Mouse (Mus musculus): Measurements from ENCODE around the gene Rps10. TPM values are rescaled to one million over a fixed set of nuclear protein-coding genes. Genes with fewer than 3 reads are reported as not detected.

The Rps10 gene
- polyA plus RNA-seq, 1 experiment from 2014 or later, result 483 TPM

DNA sequence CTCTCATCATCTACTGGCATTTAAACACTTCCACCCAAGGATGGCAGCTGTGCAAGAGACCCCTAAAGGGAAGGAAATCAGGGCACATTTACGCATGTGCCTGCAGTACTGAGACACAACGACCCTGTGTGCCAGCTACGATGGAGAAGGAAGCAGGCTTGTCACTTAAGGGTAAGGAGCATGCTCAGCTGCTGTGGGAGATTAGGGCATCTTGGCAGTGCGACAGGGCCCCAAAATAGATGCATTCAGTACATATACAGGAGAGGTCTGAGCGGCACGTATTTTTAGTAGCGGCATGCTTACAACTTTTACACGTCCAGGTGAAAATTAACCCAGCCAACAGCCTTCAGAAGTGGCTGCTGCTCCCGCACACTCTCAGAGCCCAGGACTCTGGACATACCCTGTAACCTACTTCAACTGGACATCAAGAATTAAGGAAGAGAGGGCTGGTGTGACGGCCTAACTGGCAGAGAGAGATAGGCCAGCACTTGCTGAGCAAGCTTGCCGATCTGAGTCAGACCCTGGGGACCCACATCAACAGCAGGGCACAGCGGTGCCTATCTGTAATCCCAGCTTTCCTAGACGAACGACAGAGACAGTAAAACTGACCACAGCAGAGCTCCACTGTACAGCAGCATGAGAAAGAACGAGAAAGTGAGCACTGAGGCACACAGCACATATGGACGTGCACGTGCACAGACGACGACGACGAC, 32.8 kb downstream of the Rps10 start:
- Histone ChIP-seq H3K27ac (replicated peaks) (peak overlapping the region; percentile 38; the same call in 1 of the 2 replicates), H3K4me1 (peaks cover 67% of the 10 kb centered on the region)

DNA sequence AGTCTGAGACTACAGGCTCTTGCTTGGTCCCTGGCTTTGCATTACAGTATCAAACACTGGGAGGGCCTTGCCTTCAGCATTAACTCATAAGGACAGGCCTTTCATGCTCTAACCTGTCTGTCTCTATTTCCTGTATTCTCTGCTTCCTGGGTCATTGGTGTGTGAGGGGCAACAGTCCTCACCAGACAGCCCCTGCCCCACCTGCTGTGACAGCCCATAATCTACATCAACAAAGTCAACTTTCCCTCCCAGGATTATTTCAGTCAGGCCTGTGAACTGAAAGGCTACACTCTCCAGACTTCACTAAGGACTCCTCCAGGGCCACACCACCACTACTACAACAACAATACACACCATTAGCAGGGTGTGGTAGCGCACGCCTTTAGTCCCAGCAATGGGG, 33.4 kb downstream of the Rps10 start:
- Histone ChIP-seq H3K36me3 (peaks cover 2% of the 10 kb centered on the region; the same call in 1 of the 2 replicates), H3K9ac (replicated peaks) (no peak overlapping the region), H3K4me3 (replicated peaks) (no peak overlapping the region), H3K4me2 (no peak overlapping the region), H3K9me3 (replicated peaks) (no peaks in the 10 kb centered on the region), H3K4me1 (peaks cover 72% of the 10 kb centered on the region), H3K27me3 (replicated peaks) (no peaks in the 10 kb centered on the region), H3K27ac (replicated peaks) (peak overlapping the region; percentile 38; the same call in 1 of the 2 replicates)
- ATAC-seq (ENCODE audit: low FRiP score), result no peak
- WGBS, result 81% methylated on average over 2 of the region's 2 CpGs

More for the DNA sequence above, 32.8 kb downstream of the Rps10 start:
- H3K9ac ChIP-seq (replicated peaks), result no peak overlapping the region
- no peak for ATAC-seq (ENCODE audit: low FRiP score)
- H3K9me3 ChIP-seq (replicated peaks), result no peaks in the 10 kb centered on the region
- no peak overlapping the region for H3K4me2 ChIP-seq
- H3K27me3 ChIP-seq (replicated peaks), result no peaks in the 10 kb centered on the region
- peaks cover 4% of the 10 kb centered on the region; the same call in 1 of the 2 replicates for H3K36me3 ChIP-seq
- H3K4me3 ChIP-seq (replicated peaks), result no peak overlapping the region
- 58% methylated on average over 21 of the region's 21 CpGs for whole genome bisulfite sequencing

DNA sequence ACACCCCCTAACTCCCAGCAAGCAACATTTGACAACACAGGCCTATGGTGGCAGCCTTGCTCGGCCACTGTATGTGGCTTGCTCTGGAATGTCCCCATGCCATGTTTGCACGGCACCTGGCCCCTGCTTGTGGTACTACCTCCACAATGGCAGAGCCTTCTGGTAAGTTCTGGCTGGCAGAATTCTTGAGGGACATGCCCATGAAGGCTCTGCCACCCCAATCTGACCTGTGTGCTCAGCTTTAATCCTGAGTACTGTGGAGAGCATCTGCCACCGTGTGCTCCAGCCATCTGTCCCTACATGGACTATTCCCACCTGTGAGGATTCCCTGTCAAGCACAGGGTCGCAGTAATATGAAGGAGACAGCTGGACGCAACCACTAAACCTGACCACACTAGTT, 35.6 kb downstream of the Rps10 start:
- H3K4me1 ChIP-seq, result peaks cover 76% of the 10 kb centered on the region
- H3K27ac ChIP-seq (replicated peaks), result no peak overlapping the region
- H3K4me2 ChIP-seq, result no peak overlapping the region
- H3K27me3 ChIP-seq (replicated peaks), result no peaks in the 10 kb centered on the region
- H3K9me3 ChIP-seq (replicated peaks), result no peaks in the 10 kb centered on the region
- no peak overlapping the region for H3K9ac ChIP-seq (replicated peaks)
- 63% methylated on average over 5 of the region's 5 CpGs for WGBS
- no peak overlapping the region for H3K4me3 ChIP-seq (replicated peaks)
- peaks cover 12% of the 10 kb centered on the region for H3K36me3 ChIP-seq
- ATAC-seq (ENCODE audit: low FRiP score), result no peak

DNA sequence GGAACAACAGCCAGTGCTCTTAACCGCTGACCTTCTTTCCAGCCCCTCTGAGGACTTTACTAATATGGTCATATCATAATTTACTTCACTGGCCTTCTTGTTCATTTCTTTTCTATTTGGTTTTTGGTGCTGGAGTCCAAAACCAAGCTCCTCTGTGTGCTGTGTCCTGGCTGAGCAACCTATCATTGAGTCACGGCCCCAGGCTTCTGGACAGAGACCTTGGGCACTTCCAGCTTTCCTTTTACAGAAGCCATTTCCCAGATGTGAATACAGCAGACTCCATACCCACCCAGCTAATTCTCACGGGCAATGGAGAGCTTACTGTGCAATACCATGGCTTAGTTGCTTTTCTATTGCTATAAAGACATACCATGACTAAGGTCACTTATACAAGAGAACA, 36.2 kb downstream of the Rps10 start:
- Histone ChIP-seq H3K4me1 (peaks cover 76% of the 10 kb centered on the region), H3K9me3 (replicated peaks) (no peaks in the 10 kb centered on the region), H3K4me3 (replicated peaks) (no peak overlapping the region), H3K36me3 (peaks cover 18% of the 10 kb centered on the region), H3K9ac (replicated peaks) (no peak overlapping the region), H3K4me2 (no peak overlapping the region), H3K27ac (replicated peaks) (no peak overlapping the region), H3K27me3 (replicated peaks) (no peaks in the 10 kb centered on the region)
- 83% methylated on average over 3 of the region's 3 CpGs for WGBS
- no peak for ATAC-seq (ENCODE audit: low FRiP score)

DNA sequence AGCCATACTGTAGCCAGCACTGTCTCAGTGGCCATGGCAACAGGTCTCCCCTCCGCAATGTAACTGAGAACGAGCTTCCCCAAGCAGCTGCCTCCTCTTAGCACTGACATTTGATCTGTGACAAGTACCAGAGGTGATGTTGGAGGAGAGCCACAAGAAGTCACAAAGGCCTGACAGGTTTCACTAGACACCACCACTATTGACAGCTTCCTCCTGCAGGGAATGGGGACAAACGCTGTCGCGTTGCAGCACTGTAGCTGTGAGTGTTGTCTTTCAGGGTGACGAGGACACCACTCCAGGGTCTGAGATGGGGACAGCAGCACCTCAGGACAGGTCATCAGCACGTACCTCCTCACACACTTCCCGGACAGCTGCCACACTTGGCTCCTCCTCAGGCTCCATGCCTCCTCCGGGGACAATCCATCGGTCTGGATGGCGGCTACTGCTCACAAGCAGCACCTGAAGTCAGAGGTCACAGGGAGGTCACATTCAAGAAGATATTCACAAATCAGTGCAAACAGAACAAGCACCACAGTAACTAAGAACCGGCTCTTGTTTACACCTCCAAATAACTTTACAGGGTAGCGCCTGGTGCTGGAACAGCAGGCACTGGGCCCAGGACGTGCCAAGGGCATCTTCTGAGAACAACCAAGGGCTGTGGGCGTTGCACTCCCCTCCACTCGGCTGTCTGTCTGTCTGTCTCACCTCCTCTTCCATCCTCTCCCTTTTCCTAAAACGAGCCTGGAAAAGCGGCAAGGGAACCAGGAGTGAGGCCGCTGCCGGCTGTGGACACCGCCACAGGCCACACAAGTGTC, 39.9 kb downstream of the Rps10 start:
- H3K9me3 ChIP-seq (replicated peaks), result no peaks in the 10 kb centered on the region
- 83% methylated on average over 21 of the region's 21 CpGs for WGBS
- no peak for ATAC-seq (ENCODE audit: low FRiP score)

DNA sequence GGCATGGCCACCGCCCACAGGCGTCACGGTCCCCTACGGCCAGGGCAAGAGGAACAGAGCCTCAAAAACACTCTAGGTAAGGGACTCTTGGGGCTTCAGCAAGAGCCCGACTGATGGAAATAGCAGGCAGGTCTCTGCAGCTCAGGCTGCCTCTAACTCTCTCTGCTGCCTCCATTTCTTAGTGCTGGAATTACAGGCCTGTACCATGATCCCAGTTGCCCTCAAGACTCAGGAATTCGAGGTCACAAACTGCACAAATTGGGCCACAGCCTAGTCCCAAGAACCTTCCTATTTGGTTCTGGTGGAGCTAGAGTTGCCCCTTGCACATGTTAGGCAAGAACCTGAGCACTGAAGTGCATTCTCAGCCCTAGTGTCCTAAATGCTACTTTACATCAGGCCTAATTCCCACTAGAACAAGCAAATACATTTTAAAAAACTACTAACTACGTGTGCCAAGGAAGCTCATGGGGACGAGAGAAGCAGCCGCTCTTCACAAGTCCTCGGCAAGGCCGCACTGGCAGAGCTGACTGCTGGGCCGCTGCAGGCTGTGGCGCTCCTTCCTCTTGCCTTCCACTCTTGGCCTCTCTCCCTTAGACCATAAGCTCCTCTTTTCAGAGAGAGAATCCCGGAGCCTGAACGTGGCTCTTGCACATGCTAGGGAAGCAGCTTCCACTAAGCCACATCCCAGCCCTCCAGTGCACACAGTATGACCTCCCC, 40.7 kb downstream of the Rps10 start:
- no peaks in the 10 kb centered on the region for H3K9me3 ChIP-seq (replicated peaks)
- no peak overlapping the region for H3K4me3 ChIP-seq (replicated peaks)
- no peaks in the 10 kb centered on the region for H3K27me3 ChIP-seq (replicated peaks)
- ATAC-seq (ENCODE audit: low FRiP score), result no peak
- H3K9ac ChIP-seq (replicated peaks), result no peak overlapping the region
- no peak overlapping the region for H3K4me2 ChIP-seq
- 89% methylated on average over 15 of the region's 15 CpGs for WGBS
- no peak overlapping the region for H3K27ac ChIP-seq (replicated peaks)
- peaks cover 44% of the 10 kb centered on the region for H3K36me3 ChIP-seq
- H3K4me1 ChIP-seq, result peaks cover 35% of the 10 kb centered on the region

More for the DNA sequence above, 39.9 kb downstream of the Rps10 start:
- Histone ChIP-seq H3K4me2 (no peak overlapping the region), H3K4me1 (peaks cover 43% of the 10 kb centered on the region), H3K27me3 (replicated peaks) (no peaks in the 10 kb centered on the region), H3K4me3 (replicated peaks) (no peak overlapping the region), H3K9ac (replicated peaks) (no peak overlapping the region), H3K27ac (replicated peaks) (no peak overlapping the region), H3K36me3 (peaks cover 43% of the 10 kb centered on the region)

DNA sequence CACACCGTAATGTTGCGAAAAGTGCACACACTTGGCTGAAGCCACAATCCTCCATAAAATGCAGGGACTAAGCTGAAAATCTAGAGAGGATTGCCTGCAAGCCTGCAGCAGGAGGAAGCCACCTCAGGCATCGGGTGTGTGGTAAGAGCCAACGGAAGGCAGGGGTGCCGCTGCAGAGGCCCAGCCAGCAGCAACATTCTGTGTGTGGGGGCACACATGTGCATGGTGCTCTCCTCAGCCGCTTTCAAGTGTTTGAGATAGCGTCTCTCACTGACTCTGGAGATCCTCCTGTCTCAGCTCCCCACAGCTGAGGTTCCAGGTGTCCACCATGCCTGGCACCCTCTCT, 43.9 kb downstream of the Rps10 start:
- no peaks in the 10 kb centered on the region for H3K9me3 ChIP-seq (replicated peaks)
- H3K4me1 ChIP-seq, result peaks cover 20% of the 10 kb centered on the region; the same call in 1 of the 2 replicates
- peaks cover 58% of the 10 kb centered on the region for H3K36me3 ChIP-seq
- no peak overlapping the region for H3K4me3 ChIP-seq (replicated peaks)
- no peak for ATAC-seq (ENCODE audit: low FRiP score)
- H3K9ac ChIP-seq (replicated peaks), result no peak overlapping the region
- WGBS, result 97% methylated on average over 7 of the region's 7 CpGs
- H3K27ac ChIP-seq (replicated peaks), result no peak overlapping the region
- H3K27me3 ChIP-seq (replicated peaks), result no peaks in the 10 kb centered on the region
- H3K4me2 ChIP-seq, result no peak overlapping the region

DNA sequence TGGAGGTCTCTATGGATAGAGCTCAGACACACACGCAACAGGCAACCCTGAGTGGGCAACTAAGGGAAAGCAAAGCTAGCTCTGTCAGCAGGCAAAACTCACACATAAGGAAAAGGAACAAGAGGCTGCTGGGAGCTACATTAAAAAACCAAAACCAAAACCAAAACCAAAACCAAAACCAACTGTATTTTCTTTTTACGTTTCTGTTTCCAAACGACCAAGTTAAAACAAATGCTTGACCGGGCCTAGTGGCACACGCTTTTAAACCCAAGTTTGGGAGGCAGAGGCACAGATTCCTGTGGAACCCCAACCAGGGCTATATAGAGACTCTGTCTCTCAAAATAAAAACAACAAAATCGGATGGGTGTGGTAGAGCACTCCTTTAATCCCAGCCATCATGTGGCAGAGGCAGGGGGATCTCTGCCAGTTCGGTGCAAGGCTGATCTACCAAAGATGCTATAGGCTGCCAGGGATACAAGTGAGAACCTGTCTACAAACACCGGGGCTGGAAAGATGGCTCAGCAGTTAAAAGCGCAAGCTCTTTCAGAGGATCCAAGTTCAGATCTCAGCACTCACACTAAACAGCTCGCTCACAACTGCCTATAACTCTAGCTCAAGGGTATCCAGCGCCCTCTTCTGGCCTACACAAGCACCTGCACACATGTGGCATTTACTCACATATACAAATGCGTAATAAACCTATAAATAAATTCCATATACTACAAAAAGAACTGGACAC, 44.5 kb downstream of the Rps10 start:
- H3K27me3 ChIP-seq (replicated peaks), result no peaks in the 10 kb centered on the region
- H3K9me3 ChIP-seq (replicated peaks), result no peaks in the 10 kb centered on the region
- H3K27ac ChIP-seq (replicated peaks), result no peak overlapping the region
- peaks cover 21% of the 10 kb centered on the region; the same call in 1 of the 2 replicates for H3K4me1 ChIP-seq
- 91% methylated on average over 12 of the region's 12 CpGs for WGBS
- ATAC-seq (ENCODE audit: low FRiP score), result no peak
- peaks cover 60% of the 10 kb centered on the region for H3K36me3 ChIP-seq
- no peak overlapping the region for H3K4me2 ChIP-seq
- no peak overlapping the region for H3K4me3 ChIP-seq (replicated peaks)
- no peak overlapping the region for H3K9ac ChIP-seq (replicated peaks)

DNA sequence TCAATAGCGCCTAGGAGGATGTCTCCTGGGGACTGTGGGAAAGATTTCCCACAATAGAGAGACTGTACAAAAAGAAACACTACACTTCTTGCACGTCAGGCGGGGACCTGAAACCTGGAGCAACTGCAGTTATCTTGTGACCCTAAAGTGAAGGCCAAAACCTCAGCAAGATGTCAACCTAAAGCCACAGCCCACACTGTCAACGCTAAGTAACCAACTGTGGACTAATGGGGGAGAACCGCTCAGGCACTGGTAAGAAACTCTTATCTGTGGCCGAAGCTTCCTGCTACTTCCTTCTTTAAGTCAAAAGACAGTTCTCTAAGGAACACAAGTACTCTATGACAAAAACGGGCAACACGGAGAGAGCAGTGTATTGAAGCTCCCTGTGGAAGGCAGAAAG, 48.2 kb downstream of the Rps10 start:
- Histone ChIP-seq H3K4me3 (replicated peaks) (no peak overlapping the region), H3K9ac (replicated peaks) (no peak overlapping the region), H3K36me3 (peaks cover 41% of the 10 kb centered on the region), H3K4me1 (peaks cover 8% of the 10 kb centered on the region; the same call in 1 of the 2 replicates), H3K4me2 (no peak overlapping the region), H3K27me3 (replicated peaks) (no peaks in the 10 kb centered on the region), H3K9me3 (replicated peaks) (no peaks in the 10 kb centered on the region), H3K27ac (replicated peaks) (no peak overlapping the region)
- 83% methylated on average over 8 of the region's 8 CpGs for WGBS
- ATAC-seq (ENCODE audit: low FRiP score), result no peak

DNA sequence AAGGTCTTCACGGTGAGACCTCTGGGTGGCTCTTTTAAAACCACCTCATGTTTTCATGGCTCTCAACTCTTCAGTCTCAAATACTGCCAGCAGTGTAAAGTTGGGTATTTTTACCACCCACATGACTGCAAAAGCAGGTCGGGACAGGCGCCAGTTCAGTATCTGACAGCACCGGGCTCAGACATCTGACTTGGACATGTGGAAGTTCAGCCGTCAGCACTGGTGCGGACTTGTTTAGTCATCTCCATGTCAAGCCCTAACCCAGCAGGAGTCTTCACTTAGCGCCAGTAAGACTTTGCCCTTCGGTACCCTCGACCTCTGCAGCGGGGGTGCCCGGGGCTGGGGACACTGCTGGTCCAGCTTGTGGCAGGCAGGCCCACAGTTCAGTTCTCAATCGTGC, 49.2 kb downstream of the Rps10 start:
- 0 out of 2 replicates have a peak overlapping the region, but pooled peaks have one; percentile 28 for H3K27ac ChIP-seq (replicated peaks)
- no peak overlapping the region for H3K4me2 ChIP-seq
- no peak overlapping the region for H3K4me3 ChIP-seq (replicated peaks)
- ATAC-seq (ENCODE audit: low FRiP score), result no peak
- H3K9ac ChIP-seq (replicated peaks), result no peak overlapping the region
- H3K9me3 ChIP-seq (replicated peaks), result no peaks in the 10 kb centered on the region
- peaks cover 8% of the 10 kb centered on the region; the same call in 1 of the 2 replicates for H3K4me1 ChIP-seq
- no peaks in the 10 kb centered on the region for H3K27me3 ChIP-seq (replicated peaks)
- WGBS, result 74% methylated on average over 12 of the region's 12 CpGs
- peaks cover 41% of the 10 kb centered on the region for H3K36me3 ChIP-seq

DNA sequence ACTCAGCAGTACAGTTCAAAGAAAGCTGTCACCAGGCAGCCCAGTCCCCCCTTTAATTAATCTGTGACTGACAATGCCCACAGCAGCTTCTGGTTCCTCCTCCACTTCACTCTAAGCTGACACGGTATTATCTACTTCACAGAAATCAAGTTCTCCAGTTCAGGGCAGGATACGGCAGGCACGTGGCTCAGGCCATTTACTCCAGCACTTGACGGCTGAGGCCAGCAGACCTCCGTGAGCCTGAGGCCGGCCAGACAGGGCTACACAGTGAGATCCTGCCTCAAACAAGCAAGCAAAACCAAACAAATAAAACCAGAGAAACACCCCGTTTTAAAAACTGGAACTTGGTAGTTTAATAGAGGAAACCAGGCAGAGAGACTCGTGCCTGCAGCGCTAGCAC, 49.8 kb downstream of the Rps10 start:
- 80% methylated on average over 9 of the region's 9 CpGs for WGBS
- H3K36me3 ChIP-seq, result peaks cover 46% of the 10 kb centered on the region

More for the DNA sequence above, 49.8 kb downstream of the Rps10 start:
- Histone ChIP-seq H3K27me3 (replicated peaks) (no peaks in the 10 kb centered on the region), H3K4me1 (peaks cover 8% of the 10 kb centered on the region; the same call in 1 of the 2 replicates), H3K4me2 (no peak overlapping the region), H3K9ac (replicated peaks) (no peak overlapping the region), H3K27ac (replicated peaks) (peak overlapping the region; percentile 28; the same call in 1 of the 2 replicates), H3K4me3 (replicated peaks) (no peak overlapping the region), H3K9me3 (replicated peaks) (no peaks in the 10 kb centered on the region)
- ATAC-seq (ENCODE audit: low FRiP score), result no peak
